15 mouse cellular contexts compared by ENCODE assay signal in the genomic region with DNA sequence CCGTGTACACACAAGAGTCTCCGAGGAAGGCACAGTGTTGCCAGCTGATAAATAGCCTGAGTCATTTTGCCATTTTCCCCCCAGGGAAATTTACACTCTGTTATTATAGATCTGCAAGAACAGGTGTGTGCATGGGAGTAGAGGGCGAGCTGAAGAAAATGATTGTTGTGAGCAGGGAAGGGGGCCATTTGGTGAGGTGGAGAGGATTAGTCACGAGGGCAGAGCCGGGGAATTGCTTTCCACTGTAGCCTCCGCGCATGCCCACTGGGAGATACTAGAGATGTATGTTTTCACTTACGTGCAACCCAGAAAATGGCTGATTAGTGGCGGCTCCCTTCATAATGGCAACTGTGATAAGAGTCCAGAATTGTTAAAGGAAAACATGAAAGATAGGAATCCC.
DNase-seq lines count a peak whose midpoint lies in the region; ATAC-seq and TF ChIP-seq lines count a peak whose summit lies in the region.
"Had no signal": no experiment of that assay in that cellular context is flagged by ENCODE, and none has a peak within 500 bp of the region (broad histone marks: within the 10 kb centered on the region; RNA-seq: fewer than 3 reads in every experiment).

No protein-coding gene starts in this region.

- H3K27me3 ChIP-seq in heart, embryonic 13.5 days (replicated peaks), result no peaks in the 10 kb centered on the region
- H3K27me3 ChIP-seq in heart, embryonic 11.5 days (ENCODE audit: control insufficient read depth, insufficient read depth, low read length), result no peaks in the 10 kb centered on the region
- no peaks in the 10 kb centered on the region for H3K27me3 ChIP-seq in hindbrain, embryonic 13.5 days
- H3K27me3 ChIP-seq in midbrain, postnatal 0 days (ENCODE audit: insufficient read depth, low read length), result no peaks in the 10 kb centered on the region
- H3K27me3 ChIP-seq in kidney, embryonic 16.5 days (ENCODE audit: insufficient read depth, low read length), result no peaks in the 10 kb centered on the region

- no peak for ATAC-seq in heart, embryonic 13.5 days (ENCODE audit: extremely low read depth, insufficient number of reproducible peaks, low FRiP score, low TSS enrichment)
- no peak for ATAC-seq in heart, embryonic 11.5 days (replicated peaks; ENCODE audit: insufficient number of reproducible peaks, low FRiP score, low TSS enrichment)
- peak; percentile 85; the same call in 1 of the 2 replicates for ATAC-seq in hindbrain, embryonic 13.5 days (ENCODE audit: low FRiP score)
- peak; percentile 58; the same call in 1 of the 2 replicates for ATAC-seq in midbrain, postnatal 0 days (ENCODE audit: low FRiP score)
- no peak for ATAC-seq in kidney, embryonic 16.5 days (ENCODE audit: low FRiP score, low TSS enrichment)
- ATAC-seq: inflammation-experienced regulatory T-cells, adult 6 months had no signal

- peak; percentile 66 for DNase-seq in brain, adult 2 months (ENCODE audit: low read depth, low spot score)
- DNase-seq in midbrain, postnatal 0 days (ENCODE audit: low spot score), result peak; percentile 69
- DNase-seq in right cerebral cortex, adult 18-20 months, result no peak
- no peak for DNase-seq in layer of hippocampus, adult 2 months (ENCODE audit: low spot score in 2 of 2)
- DNase-seq: cerebellum, adult 18-20 months; gastrocnemius, adult 2 months; layer of hippocampus, adult 9-11 months; lung, embryonic 14.5 days had no signal

- WGBS in heart, embryonic 13.5 days, result 55% methylated on average over 9 of the region's 9 CpGs
- 61% methylated on average over 9 of the region's 9 CpGs for WGBS in heart, embryonic 11.5 days (ENCODE audit: insufficient replicate concordance)
- 45% methylated on average over 9 of the region's 9 CpGs for WGBS in hindbrain, embryonic 13.5 days
- WGBS in midbrain, postnatal 0 days, result 56% methylated on average over 9 of the region's 9 CpGs
- 67% methylated on average over 9 of the region's 9 CpGs for WGBS in kidney, embryonic 16.5 days

- H3K4me3 ChIP-seq in heart, embryonic 13.5 days, result no peak overlapping the region
- no peak overlapping the region for H3K4me3 ChIP-seq in heart, embryonic 11.5 days (ENCODE audit: low read depth, low read length)
- H3K4me3 ChIP-seq in hindbrain, embryonic 13.5 days, result no peak overlapping the region
- H3K4me3 ChIP-seq in midbrain, postnatal 0 days (ENCODE audit: low read depth, low read length), result no peak overlapping the region
- no peak overlapping the region for H3K4me3 ChIP-seq in kidney, embryonic 16.5 days (ENCODE audit: low read length)
- H3K4me3 ChIP-seq in layer of hippocampus, adult 2 months, result no peak overlapping the region
- H3K4me3 ChIP-seq: gastrocnemius, adult 2 months had no signal

- 0 out of 2 replicates have a peak, but pooled peaks cover 13% of the 10 kb centered on the region for H3K4me1 ChIP-seq in heart, embryonic 13.5 days
- no peaks in the 10 kb centered on the region for H3K4me1 ChIP-seq in heart, embryonic 11.5 days (ENCODE audit: control insufficient read depth, insufficient read depth, low read length)
- peaks cover 19% of the 10 kb centered on the region for H3K4me1 ChIP-seq in hindbrain, embryonic 13.5 days (replicated peaks)
- H3K4me1 ChIP-seq in midbrain, postnatal 0 days (ENCODE audit: insufficient read depth, low read length), result peaks cover 5% of the 10 kb centered on the region
- no peaks in the 10 kb centered on the region for H3K4me1 ChIP-seq in kidney, embryonic 16.5 days (ENCODE audit: insufficient read depth, low read length)

- H3K27ac ChIP-seq in heart, embryonic 13.5 days (replicated peaks), result no peak overlapping the region
- no peak overlapping the region for H3K27ac ChIP-seq in heart, embryonic 11.5 days (ENCODE audit: low read depth, low read length)
- peak overlapping the region; percentile 78 for H3K27ac ChIP-seq in hindbrain, embryonic 13.5 days
- H3K27ac ChIP-seq in midbrain, postnatal 0 days (ENCODE audit: low read depth, low read length), result no peak overlapping the region
- H3K27ac ChIP-seq in kidney, embryonic 16.5 days (ENCODE audit: low read length), result no peak overlapping the region
- H3K27ac ChIP-seq in layer of hippocampus, adult 2 months, result no peak overlapping the region
- H3K27ac ChIP-seq: gastrocnemius, adult 2 months; kidney, postnatal 0 days had no signal

- TF ChIP-seq CTCF in midbrain, postnatal 0 days (IDR thresholded peaks at IDR 0.05), result no peak
- no peak for TF ChIP-seq CTCF in layer of hippocampus, adult 2 months (conservative IDR thresholded peaks at IDR 0.05)

- H3K9me3 ChIP-seq in heart, embryonic 13.5 days, result no peaks in the 10 kb centered on the region
- H3K9me3 ChIP-seq in heart, embryonic 11.5 days (replicated peaks; ENCODE audit: control insufficient read depth, low read length), result no peaks in the 10 kb centered on the region
- H3K9me3 ChIP-seq in hindbrain, embryonic 13.5 days, result no peaks in the 10 kb centered on the region
- no peaks in the 10 kb centered on the region for H3K9me3 ChIP-seq in midbrain, postnatal 0 days (ENCODE audit: low read length)
- H3K9me3 ChIP-seq in kidney, embryonic 16.5 days (ENCODE audit: low read length), result no peaks in the 10 kb centered on the region
- H3K9me3 ChIP-seq: G1E had no signal

- H3K9ac ChIP-seq in heart, embryonic 13.5 days, result no peak overlapping the region
- H3K9ac ChIP-seq in heart, embryonic 11.5 days (ENCODE audit: low read depth, low read length), result no peak overlapping the region
- no peak overlapping the region for H3K9ac ChIP-seq in hindbrain, embryonic 13.5 days
- H3K9ac ChIP-seq in midbrain, postnatal 0 days (replicated peaks; ENCODE audit: low read length, poor library complexity, severe bottlenecking), result no peak overlapping the region
- no peak overlapping the region for H3K9ac ChIP-seq in kidney, embryonic 16.5 days (replicated peaks; ENCODE audit: low read length)
- H3K9ac ChIP-seq: lung, embryonic 14.5 days had no signal

- peak overlapping the region; percentile 27; the same call in 1 of the 2 replicates for H3K4me2 ChIP-seq in heart, embryonic 13.5 days
- no peak overlapping the region for H3K4me2 ChIP-seq in heart, embryonic 11.5 days
- H3K4me2 ChIP-seq in hindbrain, embryonic 13.5 days, result peak overlapping the region; percentile 26; the same call in 1 of the 2 replicates
- no peak overlapping the region for H3K4me2 ChIP-seq in midbrain, postnatal 0 days (ENCODE audit: low read depth, low read length, poor library complexity, severe bottlenecking)
- H3K4me2 ChIP-seq in kidney, embryonic 16.5 days (replicated peaks; ENCODE audit: low read depth, low read length), result no peak overlapping the region
- H3K4me2 ChIP-seq: lung, embryonic 14.5 days had no signal

- no peaks in the 10 kb centered on the region for H3K36me3 ChIP-seq in heart, embryonic 13.5 days
- H3K36me3 ChIP-seq in heart, embryonic 11.5 days (ENCODE audit: control insufficient read depth, insufficient read depth, low read length), result no peaks in the 10 kb centered on the region
- no peaks in the 10 kb centered on the region for H3K36me3 ChIP-seq in hindbrain, embryonic 13.5 days
- no peaks in the 10 kb centered on the region for H3K36me3 ChIP-seq in midbrain, postnatal 0 days (ENCODE audit: insufficient read depth, low read length)
- H3K36me3 ChIP-seq in kidney, embryonic 16.5 days (ENCODE audit: insufficient read depth, low read length), result no peaks in the 10 kb centered on the region
- H3K36me3 ChIP-seq: G1E had no signal

Comparison
In these comparisons a context has a peak if more than half of its experiments do, and no peak if none do; other contexts are left out.
1. H3K4me2 ChIP-seq: peak in heart, embryonic 13.5 days (single experiment) and hindbrain, embryonic 13.5 days (single experiment); none in heart, embryonic 11.5 days (single experiment), midbrain, postnatal 0 days (single experiment) and kidney, embryonic 16.5 days (single experiment).
2. ATAC-seq: peak in hindbrain, embryonic 13.5 days (single experiment) and midbrain, postnatal 0 days (single experiment); none in heart, embryonic 13.5 days (single experiment), heart, embryonic 11.5 days (single experiment) and kidney, embryonic 16.5 days (single experiment).
3. DNase-seq: peak in brain, adult 2 months (single experiment) and midbrain, postnatal 0 days (single experiment); none in right cerebral cortex, adult 18-20 months (single experiment) and layer of hippocampus, adult 2 months (0 of 2).